Mouse (Mus musculus) testis, adult 2 months (tissue): ENCODE results near the gene Drg1.

Source experiments
- CTCF ChIP-seq: fragments of 200-500 bp; IDR thresholded peaks from 2 replicates; pipeline ENCODE4 v1.5.1; 2012; ENCODE audit warnings: low read depth, mild to moderate bottlenecking, inconsistent platforms, low read length, moderate library complexity; ENCODE audit not compliant: control insufficient read depth, insufficient read depth, insufficient replicate concordance
- POLR2A ChIP-seq: fragments of 200-500 bp; IDR thresholded peaks from 2 replicates; pipeline ENCODE4 v1.6.1; 2012; ENCODE audit warnings: low read depth, mild to moderate bottlenecking, inconsistent platforms, low read length, moderate library complexity; ENCODE audit not compliant: control insufficient read depth

GRCm38 (mm10) chr11:3202231-3202701 is 63.9 kb downstream of the Drg1 start, which contains the start of gene Eif4enif1:
- no peak for TF ChIP-seq POLR2A
- TF ChIP-seq CTCF: no peak
